Mouse (Mus musculus) testis, adult 2 months (tissue): ENCODE measurements around the gene B3galt5. TPM values are rescaled to one million over a fixed set of nuclear protein-coding genes. Genes with fewer than 3 reads are reported as not detected.

ENCODE experiments used
- H3K27ac ChIP-seq: fragments of 200-500 bp; 2 replicates; pipeline ENCODE4 v1.5.1; 2012; ENCODE audit warnings: low read depth, low read length; ENCODE audit not compliant: control insufficient read depth, insufficient read depth
- H3K27me3 ChIP-seq: fragments of 200-500 bp; 2 replicates; pipeline ENCODE4 v1.6.1; 2012; ENCODE audit warnings: mild to moderate bottlenecking, low read length, moderate library complexity; ENCODE audit not compliant: control insufficient read depth, insufficient read depth
- H3K36me3 ChIP-seq: fragments of 200-500 bp; 2 replicates; pipeline ENCODE4 v1.6.1; 2012; ENCODE audit warnings: mild to moderate bottlenecking, low read length; ENCODE audit not compliant: control insufficient read depth, insufficient read depth
- H3K4me1 ChIP-seq: fragments of 200-500 bp; 2 replicates; pipeline ENCODE4 v1.6.1; 2012; ENCODE audit warnings: low read length; ENCODE audit not compliant: control insufficient read depth, insufficient read depth
- H3K4me3 ChIP-seq: fragments of 200-500 bp; 2 replicates; pipeline ENCODE4 v1.5.1; 2012; ENCODE audit warnings: low read depth, mild to moderate bottlenecking, low read length, moderate library complexity, mixed read lengths; ENCODE audit not compliant: control insufficient read depth
- CTCF ChIP-seq: fragments of 200-500 bp; IDR thresholded peaks from 2 replicates; pipeline ENCODE4 v1.5.1; 2012; ENCODE audit warnings: low read depth, mild to moderate bottlenecking, inconsistent platforms, low read length, moderate library complexity; ENCODE audit not compliant: control insufficient read depth, insufficient read depth, insufficient replicate concordance
- POLR2A ChIP-seq: fragments of 200-500 bp; IDR thresholded peaks from 2 replicates; pipeline ENCODE4 v1.6.1; 2012; ENCODE audit warnings: low read depth, mild to moderate bottlenecking, inconsistent platforms, low read length, moderate library complexity; ENCODE audit not compliant: control insufficient read depth
- polyA plus RNA-seq: library from polyadenylated mRNA; depleted of rRNA; stranded (reverse); fragments of >200 nt; gene quantifications from 2 replicates; pipeline ENCODE4 v1.2.3, GENCODE M21; 2012; rRNA removed

The B3galt5 gene
- polyA plus RNA-seq, 1 experiment = not detected

DNA sequence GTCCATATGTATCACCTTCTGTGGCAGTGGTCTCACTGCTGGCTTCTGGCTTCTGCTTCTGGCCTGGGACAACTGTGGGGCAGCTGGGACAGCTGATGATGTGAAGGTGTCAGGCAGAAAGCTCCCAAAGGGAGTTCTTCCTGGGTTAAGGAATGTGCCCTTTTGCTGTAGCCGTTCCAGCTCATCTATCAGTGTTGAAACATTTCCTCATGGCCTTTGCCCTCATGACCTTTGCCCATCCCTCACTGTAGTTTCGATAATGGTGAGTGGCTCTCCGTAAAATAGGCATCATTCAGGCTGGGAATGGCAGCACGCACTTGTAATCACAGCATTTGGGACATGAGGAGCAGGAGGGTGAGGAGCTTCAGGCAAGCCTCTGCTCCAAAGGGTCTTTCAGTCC, 127.3 kb downstream of the B3galt5 start:
- no peaks in the 10 kb centered on the region for H3K36me3 ChIP-seq
- no peak for TF ChIP-seq CTCF
- TF ChIP-seq POLR2A = no peak
- H3K4me1 ChIP-seq = peaks cover 3% of the 10 kb centered on the region
- no peak overlapping the region for H3K27ac ChIP-seq
- H3K27me3 ChIP-seq = no peaks in the 10 kb centered on the region
- no peak overlapping the region for H3K4me3 ChIP-seq

DNA sequence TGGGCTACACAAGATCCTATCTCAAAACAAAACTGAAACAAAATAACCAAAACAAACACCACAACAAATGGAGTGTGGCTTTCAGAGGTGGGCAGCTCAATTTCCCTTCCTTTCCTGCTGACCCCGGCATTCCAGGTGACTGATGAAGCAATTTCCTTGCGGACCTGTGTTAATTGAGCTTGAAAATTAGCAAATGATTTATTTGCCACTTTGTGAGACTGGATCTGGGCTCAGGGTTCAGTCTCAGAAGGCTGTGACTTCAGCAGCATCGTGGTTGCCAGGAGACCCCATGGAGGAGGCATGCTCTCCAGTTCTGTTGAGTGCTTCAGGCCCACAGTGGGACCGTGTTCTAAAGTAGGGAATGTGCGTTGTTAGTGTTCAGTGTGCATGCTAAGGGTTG, 127.7 kb downstream of the B3galt5 start:
- no peaks in the 10 kb centered on the region for H3K27me3 ChIP-seq
- H3K4me3 ChIP-seq = no peak overlapping the region
- no peaks in the 10 kb centered on the region; the same call in 1 of the 2 replicates for H3K4me1 ChIP-seq
- no peaks in the 10 kb centered on the region for H3K36me3 ChIP-seq
- H3K27ac ChIP-seq = no peak overlapping the region
- TF ChIP-seq CTCF = no peak

DNA sequence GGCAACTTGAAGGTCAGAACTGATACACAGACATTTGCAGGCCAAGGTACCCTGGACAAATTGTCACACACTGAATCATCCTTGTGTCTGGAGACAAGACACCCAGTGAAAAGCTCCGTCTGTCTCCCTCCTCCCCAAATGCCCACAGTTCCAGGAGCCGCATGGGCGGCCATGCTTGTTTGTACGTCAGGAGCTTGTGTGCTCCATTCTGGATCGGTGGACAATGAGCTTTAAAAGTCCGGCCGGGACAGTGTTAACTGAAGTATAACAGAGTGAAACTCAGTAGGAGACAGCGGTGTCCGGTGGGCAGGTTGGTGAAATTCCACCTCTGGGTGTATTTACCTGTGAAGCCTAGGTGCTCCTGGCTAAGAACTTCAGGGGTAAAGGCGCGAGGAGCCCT, 129.3 kb downstream of the B3galt5 start:
- Histone ChIP-seq H3K36me3 (no peaks in the 10 kb centered on the region), H3K27ac (no peak overlapping the region), H3K4me1 (no peaks in the 10 kb centered on the region; the same call in 1 of the 2 replicates), H3K27me3 (no peaks in the 10 kb centered on the region), H3K4me3 (no peak overlapping the region)
- TF ChIP-seq CTCF = no peak
- TF ChIP-seq POLR2A = no peak

Other genes with a start within 250 kb of the B3galt5 start
- 24.7 and 26.5 TPM in 2 replicates for gene Psmg1, start 244.8 kb upstream of the B3galt5 start, polyA plus RNA-seq
- gene Brwd1, start 153.3 kb upstream of the B3galt5 start, polyA plus RNA-seq = 25.3 and 26.6 TPM in 2 replicates
- gene Hmgn1, start 108.1 kb upstream of the B3galt5 start, polyA plus RNA-seq = 16.3 and 17.3 TPM in 2 replicates
- gene Wrb, start 90.4 kb upstream of the B3galt5 start, polyA plus RNA-seq = 34.6 and 37.3 TPM in 2 replicates
- gene Lca5l, start 43.5 kb upstream of the B3galt5 start, polyA plus RNA-seq = 40.3 and 41.7 TPM in 2 replicates
- 1.8 and 3.4 TPM in 2 replicates for gene Sh3bgr, start 35.4 kb upstream of the B3galt5 start, polyA plus RNA-seq
- gene Itgb2l, start 207.8 kb downstream of the B3galt5 start, polyA plus RNA-seq = not detected in 2 replicates
- 2.9 TPM in 1 of 2 replicates, not detected in the other for gene Pcp4, start 231.8 kb downstream of the B3galt5 start, polyA plus RNA-seq